Mouse (Mus musculus): ENCODE measurements at regions not wholly inside any gene's neighbourhood (a gene's known extent, or its start where the extent isn't known, plus 50 kb on each side); places are given as distances from the start of the nearest gene placed in this dataset.

DNA sequence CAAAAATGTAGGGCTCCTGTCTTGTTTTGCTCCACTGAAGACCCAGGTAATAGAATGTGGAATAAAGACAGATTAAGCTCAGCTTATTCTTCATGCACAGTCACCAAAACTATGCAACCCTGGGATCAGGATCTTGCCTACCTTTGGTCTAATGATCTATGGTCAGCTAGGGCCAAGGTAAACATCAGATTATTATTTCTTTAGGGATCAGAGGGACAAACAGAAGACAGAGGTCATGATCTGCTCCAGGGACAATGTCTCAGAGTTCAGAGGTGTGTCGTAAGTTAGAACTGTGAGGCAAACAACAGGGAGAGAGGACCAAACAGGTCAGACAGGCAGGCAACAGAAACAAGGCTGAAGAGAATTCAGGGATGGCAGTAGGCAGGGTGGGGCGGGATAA, 158.8 kb upstream of the Nr2f2 start:
- H3K36me3 ChIP-seq (ENCODE audit: control insufficient read depth, insufficient read depth, low read length): no peaks in the 10 kb centered on the region
- no peak overlapping the region for H3K27ac ChIP-seq (ENCODE audit: low read depth, low read length)
- H3K4me3 ChIP-seq (ENCODE audit: low read length): no peak overlapping the region
- WGBS: 84% methylated on average over 2 of the region's 2 CpGs
- ATAC-seq (ENCODE audit: low FRiP score, low TSS enrichment): no peak
- H3K4me2 ChIP-seq (replicated peaks; ENCODE audit: low read depth, low read length): no peak overlapping the region
- H3K9me3 ChIP-seq (ENCODE audit: control insufficient read depth, low read length): no peaks in the 10 kb centered on the region
- H3K27me3 ChIP-seq (ENCODE audit: control insufficient read depth, insufficient read depth, low read length): no peaks in the 10 kb centered on the region
- H3K9ac ChIP-seq (ENCODE audit: low read depth, low read length): no peak overlapping the region
- H3K4me1 ChIP-seq (ENCODE audit: control insufficient read depth, insufficient read depth, low read length): no peaks in the 10 kb centered on the region

DNA sequence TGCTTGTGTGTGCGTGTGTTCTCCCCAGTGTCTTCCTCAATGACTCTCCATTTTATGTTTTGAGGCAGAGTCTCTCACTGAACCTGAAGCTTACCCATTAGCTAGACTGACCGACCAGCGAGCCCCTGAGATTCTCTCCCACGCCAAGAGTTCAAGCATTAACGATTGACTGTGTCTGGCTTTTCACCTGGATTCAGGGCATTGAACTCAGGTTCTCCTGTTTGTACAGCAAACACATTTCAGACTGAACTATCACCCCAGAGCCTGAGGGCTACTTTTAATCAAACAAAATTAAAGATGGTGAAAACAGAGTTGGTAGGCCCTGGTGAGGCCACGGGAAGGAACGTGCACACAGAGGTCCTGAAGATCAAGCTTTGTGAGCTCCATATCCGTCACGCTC, 158.2 kb upstream of the Nr2f2 start:
- WGBS: 90% methylated on average over 9 of the region's 9 CpGs
- no peaks in the 10 kb centered on the region for H3K9me3 ChIP-seq (ENCODE audit: control insufficient read depth, low read length)
- no peaks in the 10 kb centered on the region for H3K36me3 ChIP-seq (ENCODE audit: control insufficient read depth, insufficient read depth, low read length)

DNA sequence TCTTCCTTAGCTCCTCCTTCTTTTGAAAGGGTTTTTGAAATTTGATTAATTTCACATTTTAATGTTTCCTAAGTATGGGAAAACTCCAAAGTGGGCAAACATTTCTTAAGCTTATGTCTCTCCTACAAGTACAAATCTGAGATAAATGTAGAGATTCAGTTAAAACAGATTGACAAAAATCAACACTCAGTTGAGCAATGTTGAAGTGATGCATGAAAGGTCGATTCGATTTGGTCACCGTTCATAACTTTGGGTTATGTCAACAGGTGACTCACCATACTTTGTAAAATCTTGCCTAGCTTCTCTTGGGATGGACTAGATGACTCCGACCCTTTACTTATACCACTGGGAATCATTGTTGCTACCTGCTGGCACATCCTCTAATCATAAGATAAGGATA, 157.7 kb upstream of the Nr2f2 start:
- 96% methylated on average over 4 of the region's 4 CpGs for WGBS

More for the DNA sequence above, 158.2 kb upstream of the Nr2f2 start:
- no peaks in the 10 kb centered on the region for H3K27me3 ChIP-seq (ENCODE audit: control insufficient read depth, insufficient read depth, low read length)
- no peak overlapping the region for H3K9ac ChIP-seq (ENCODE audit: low read depth, low read length)
- H3K4me3 ChIP-seq (ENCODE audit: low read length): no peak overlapping the region
- no peaks in the 10 kb centered on the region for H3K4me1 ChIP-seq (ENCODE audit: control insufficient read depth, insufficient read depth, low read length)
- H3K27ac ChIP-seq (ENCODE audit: low read depth, low read length): no peak overlapping the region
- no peak for ATAC-seq (ENCODE audit: low FRiP score, low TSS enrichment)
- no peak overlapping the region for H3K4me2 ChIP-seq (replicated peaks; ENCODE audit: low read depth, low read length)

DNA sequence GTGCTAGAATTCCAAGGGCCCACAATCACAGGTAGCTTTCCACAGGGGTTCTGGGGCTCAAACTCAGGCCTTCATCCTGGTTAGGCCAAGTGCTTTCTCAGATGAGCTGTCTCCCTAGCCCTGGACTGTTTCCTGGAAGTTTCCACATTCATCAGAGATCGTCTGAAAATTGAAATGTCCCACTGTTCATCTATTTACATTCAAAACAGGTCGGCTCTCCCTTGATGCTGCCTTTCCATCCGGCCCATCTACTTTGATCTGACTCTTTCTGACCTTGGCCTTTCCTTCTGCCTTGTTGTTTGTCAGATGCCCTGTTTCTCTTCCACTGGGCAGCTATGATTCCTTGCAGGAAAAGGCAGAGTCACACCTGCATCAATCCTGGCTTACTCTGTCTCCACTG, 150.2 kb upstream of the Nr2f2 start:
- H3K4me3 ChIP-seq (ENCODE audit: low read length): no peak overlapping the region
- ATAC-seq (ENCODE audit: low FRiP score, low TSS enrichment): no peak
- H3K27me3 ChIP-seq (ENCODE audit: control insufficient read depth, insufficient read depth, low read length): no peaks in the 10 kb centered on the region
- no peaks in the 10 kb centered on the region for H3K9me3 ChIP-seq (ENCODE audit: control insufficient read depth, low read length)
- H3K4me1 ChIP-seq (ENCODE audit: control insufficient read depth, insufficient read depth, low read length): peaks cover 29% of the 10 kb centered on the region
- no peaks in the 10 kb centered on the region for H3K36me3 ChIP-seq (ENCODE audit: control insufficient read depth, insufficient read depth, low read length)
- WGBS: 22% methylated on average over 3 of the region's 3 CpGs
- H3K27ac ChIP-seq (ENCODE audit: low read depth, low read length): no peak overlapping the region
- H3K4me2 ChIP-seq (replicated peaks; ENCODE audit: low read depth, low read length): no peak overlapping the region
- no peak overlapping the region for H3K9ac ChIP-seq (ENCODE audit: low read depth, low read length)

More for the DNA sequence above, 157.7 kb upstream of the Nr2f2 start:
- ATAC-seq (ENCODE audit: low FRiP score, low TSS enrichment): no peak
- no peaks in the 10 kb centered on the region for H3K27me3 ChIP-seq (ENCODE audit: control insufficient read depth, insufficient read depth, low read length)
- no peaks in the 10 kb centered on the region for H3K4me1 ChIP-seq (ENCODE audit: control insufficient read depth, insufficient read depth, low read length)
- no peak overlapping the region for H3K9ac ChIP-seq (ENCODE audit: low read depth, low read length)
- H3K36me3 ChIP-seq (ENCODE audit: control insufficient read depth, insufficient read depth, low read length): no peaks in the 10 kb centered on the region
- H3K4me3 ChIP-seq (ENCODE audit: low read length): no peak overlapping the region
- H3K27ac ChIP-seq (ENCODE audit: low read depth, low read length): no peak overlapping the region
- H3K4me2 ChIP-seq (replicated peaks; ENCODE audit: low read depth, low read length): no peak overlapping the region
- H3K9me3 ChIP-seq (ENCODE audit: control insufficient read depth, low read length): no peaks in the 10 kb centered on the region

DNA sequence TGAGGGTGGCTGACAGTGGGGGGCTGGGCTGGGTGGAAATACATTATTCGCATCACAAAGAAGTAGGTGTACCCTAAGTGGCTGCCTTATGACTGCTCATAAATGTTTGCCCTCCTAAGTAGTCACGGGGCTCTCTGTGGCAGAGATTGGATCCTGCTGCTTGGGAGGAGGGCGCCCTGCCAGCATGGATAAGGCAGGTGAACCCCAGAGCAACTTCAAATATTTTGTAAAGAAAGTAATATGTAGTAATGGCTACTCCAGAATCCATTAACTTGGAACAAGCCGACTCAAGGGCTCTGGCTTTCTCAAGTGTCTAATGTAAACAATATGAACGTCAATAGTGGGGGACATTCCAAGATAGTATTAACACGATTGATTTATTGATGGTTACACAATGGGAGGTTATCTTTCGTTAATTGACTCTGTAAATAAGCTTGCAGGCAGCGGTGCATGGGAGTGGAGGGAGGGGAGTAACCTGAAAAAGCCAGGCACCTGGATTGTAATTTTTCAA, 148.9 kb upstream of the Nr2f2 start:
- Histone ChIP-seq H3K9ac (ENCODE audit: low read depth, low read length) (no peak overlapping the region), H3K4me1 (ENCODE audit: control insufficient read depth, insufficient read depth, low read length) (peaks cover 29% of the 10 kb centered on the region), H3K4me3 (ENCODE audit: low read length) (no peak overlapping the region), H3K4me2 (replicated peaks; ENCODE audit: low read depth, low read length) (peak overlapping the region; percentile 9; the same call in 1 of the 2 replicates), H3K27ac (ENCODE audit: low read depth, low read length) (peak overlapping the region; percentile 84), H3K9me3 (ENCODE audit: control insufficient read depth, low read length) (no peaks in the 10 kb centered on the region), H3K36me3 (ENCODE audit: control insufficient read depth, insufficient read depth, low read length) (no peaks in the 10 kb centered on the region), H3K27me3 (ENCODE audit: control insufficient read depth, insufficient read depth, low read length) (no peaks in the 10 kb centered on the region)
- 5% methylated on average over 8 of the region's 8 CpGs for WGBS
- ATAC-seq (ENCODE audit: low FRiP score, low TSS enrichment): peak; percentile 77

DNA sequence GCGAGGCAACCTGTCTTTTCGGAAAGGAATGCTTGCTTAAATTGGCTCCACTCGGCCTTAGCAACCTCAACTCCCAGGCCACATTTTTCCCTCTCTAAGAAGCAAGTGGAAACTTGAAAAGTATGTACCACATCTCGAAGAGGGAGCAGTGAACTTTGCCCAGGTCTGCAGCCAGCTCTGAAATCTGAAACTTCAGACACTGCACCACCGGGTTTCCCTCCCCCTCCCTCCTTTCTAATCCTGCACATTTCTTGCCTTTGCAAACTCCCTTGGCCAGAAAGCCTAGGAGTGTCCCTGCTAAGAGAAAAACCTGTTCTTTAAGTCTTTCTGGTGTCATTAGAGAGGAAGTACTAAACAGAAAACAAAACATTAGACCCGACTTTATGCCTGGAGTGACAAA, 148.1 kb upstream of the Nr2f2 start:
- Histone ChIP-seq H3K9me3 (ENCODE audit: control insufficient read depth, low read length) (no peaks in the 10 kb centered on the region), H3K9ac (ENCODE audit: low read depth, low read length) (peak overlapping the region; percentile 23; the same call in 1 of the 2 replicates), H3K4me3 (ENCODE audit: low read length) (no peak overlapping the region), H3K36me3 (ENCODE audit: control insufficient read depth, insufficient read depth, low read length) (no peaks in the 10 kb centered on the region), H3K4me1 (ENCODE audit: control insufficient read depth, insufficient read depth, low read length) (peaks cover 29% of the 10 kb centered on the region), H3K27me3 (ENCODE audit: control insufficient read depth, insufficient read depth, low read length) (no peaks in the 10 kb centered on the region), H3K4me2 (replicated peaks; ENCODE audit: low read depth, low read length) (peak overlapping the region; percentile 9; the same call in 1 of the 2 replicates), H3K27ac (ENCODE audit: low read depth, low read length) (peak overlapping the region; percentile 84)
- WGBS: 3% methylated on average over 6 of the region's 6 CpGs
- ATAC-seq (ENCODE audit: low FRiP score, low TSS enrichment): peak; percentile 70; the same call in 1 of the 2 replicates

DNA sequence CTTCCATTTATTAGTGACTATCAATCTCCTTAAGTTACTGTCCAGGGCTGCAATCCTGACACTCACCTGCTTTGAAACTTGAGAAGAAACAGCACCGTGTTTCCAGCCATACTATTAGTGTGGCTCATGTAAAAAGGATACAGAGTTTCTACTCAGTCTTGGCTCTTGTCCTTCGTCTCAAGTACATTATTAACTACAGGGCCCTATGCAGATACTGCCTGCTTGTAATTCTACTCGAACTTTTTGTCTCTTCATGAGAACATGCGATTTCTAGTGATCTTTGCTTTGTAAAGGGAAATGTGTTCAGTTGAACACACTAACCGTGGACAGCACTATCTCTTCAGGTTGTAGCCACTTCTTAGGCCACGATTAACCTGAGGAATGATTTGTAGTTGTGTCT, 145.8 kb upstream of the Nr2f2 start:
- Histone ChIP-seq H3K4me1 (ENCODE audit: control insufficient read depth, insufficient read depth, low read length) (peaks cover 29% of the 10 kb centered on the region), H3K27ac (ENCODE audit: low read depth, low read length) (no peak overlapping the region), H3K4me3 (ENCODE audit: low read length) (no peak overlapping the region), H3K36me3 (ENCODE audit: control insufficient read depth, insufficient read depth, low read length) (no peaks in the 10 kb centered on the region), H3K4me2 (replicated peaks; ENCODE audit: low read depth, low read length) (no peak overlapping the region), H3K9ac (ENCODE audit: low read depth, low read length) (no peak overlapping the region), H3K27me3 (ENCODE audit: control insufficient read depth, insufficient read depth, low read length) (no peaks in the 10 kb centered on the region), H3K9me3 (ENCODE audit: control insufficient read depth, low read length) (no peaks in the 10 kb centered on the region)
- no peak for ATAC-seq (ENCODE audit: low FRiP score, low TSS enrichment)
- 61% methylated on average over 6 of the region's 6 CpGs for WGBS

DNA sequence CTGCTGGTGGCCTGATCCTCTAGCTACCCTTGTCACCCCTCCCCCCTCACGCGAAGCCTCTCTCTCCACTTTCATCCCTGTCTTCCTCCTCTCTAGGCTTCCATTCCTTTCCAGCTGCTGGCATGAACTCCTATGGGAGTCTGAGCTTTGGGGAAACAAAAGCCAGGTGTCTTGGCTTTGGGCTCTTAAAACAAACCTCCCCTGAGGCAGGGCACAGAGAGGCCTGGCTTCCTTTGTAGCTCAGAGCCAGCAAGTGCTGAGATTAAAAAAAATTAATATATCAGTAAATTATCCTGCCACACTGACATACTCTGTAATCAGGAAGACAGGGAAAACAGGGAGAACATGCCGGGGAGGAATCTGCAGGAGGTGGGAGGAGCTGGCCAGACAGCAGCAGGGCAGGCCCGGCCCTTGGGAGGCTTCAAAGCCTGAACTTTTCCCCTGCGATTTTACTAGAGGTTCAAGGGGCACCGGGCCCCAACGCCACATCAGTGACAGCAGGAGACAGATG, 139.2 kb upstream of the Nr2f2 start:
- Histone ChIP-seq H3K27ac (ENCODE audit: low read depth, low read length) (peak overlapping the region; percentile 60; the same call in 1 of the 2 replicates), H3K4me1 (ENCODE audit: control insufficient read depth, insufficient read depth, low read length) (peaks cover 20% of the 10 kb centered on the region), H3K9me3 (ENCODE audit: control insufficient read depth, low read length) (no peaks in the 10 kb centered on the region), H3K4me3 (ENCODE audit: low read length) (no peak overlapping the region), H3K9ac (ENCODE audit: low read depth, low read length) (no peak overlapping the region; the same call in 1 of the 2 replicates), H3K4me2 (replicated peaks; ENCODE audit: low read depth, low read length) (no peak overlapping the region), H3K27me3 (ENCODE audit: control insufficient read depth, insufficient read depth, low read length) (no peaks in the 10 kb centered on the region), H3K36me3 (ENCODE audit: control insufficient read depth, insufficient read depth, low read length) (no peaks in the 10 kb centered on the region)
- 5% methylated on average over 7 of the region's 7 CpGs for WGBS
- peak; percentile 91 for ATAC-seq (ENCODE audit: low FRiP score, low TSS enrichment)

DNA sequence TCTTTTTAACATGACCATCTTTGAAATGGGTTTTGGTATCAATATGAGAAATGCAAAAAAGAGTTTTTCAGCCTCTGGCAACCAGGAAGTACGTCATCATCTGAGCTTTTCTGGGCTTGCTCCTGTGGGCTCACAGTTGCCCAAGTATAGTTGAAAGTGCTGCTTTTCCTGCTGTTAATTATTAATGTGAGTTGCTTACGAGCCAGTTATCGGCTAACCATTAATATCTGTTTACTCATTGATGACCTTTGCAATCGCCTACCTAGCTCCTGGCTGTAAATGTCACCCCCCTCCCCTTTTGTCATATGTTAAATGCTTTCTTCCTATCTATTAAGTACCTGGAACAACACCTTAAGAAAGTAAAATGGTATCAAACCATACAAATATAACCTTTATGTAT, 135.3 kb upstream of the Nr2f2 start:
- whole genome bisulfite sequencing: 56% methylated on average over 4 of the region's 4 CpGs

More for the DNA sequence above, 135.3 kb upstream of the Nr2f2 start:
- Histone ChIP-seq H3K9ac (ENCODE audit: low read depth, low read length) (no peak overlapping the region), H3K4me3 (ENCODE audit: low read length) (no peak overlapping the region), H3K27me3 (ENCODE audit: control insufficient read depth, insufficient read depth, low read length) (no peaks in the 10 kb centered on the region), H3K4me1 (ENCODE audit: control insufficient read depth, insufficient read depth, low read length) (peaks cover 19% of the 10 kb centered on the region), H3K27ac (ENCODE audit: low read depth, low read length) (no peak overlapping the region), H3K36me3 (ENCODE audit: control insufficient read depth, insufficient read depth, low read length) (no peaks in the 10 kb centered on the region), H3K4me2 (replicated peaks; ENCODE audit: low read depth, low read length) (no peak overlapping the region), H3K9me3 (ENCODE audit: control insufficient read depth, low read length) (no peaks in the 10 kb centered on the region)
- no peak for ATAC-seq (ENCODE audit: low FRiP score, low TSS enrichment)
